8 mouse cellular contexts compared by ENCODE assay signal in the genomic region with DNA sequence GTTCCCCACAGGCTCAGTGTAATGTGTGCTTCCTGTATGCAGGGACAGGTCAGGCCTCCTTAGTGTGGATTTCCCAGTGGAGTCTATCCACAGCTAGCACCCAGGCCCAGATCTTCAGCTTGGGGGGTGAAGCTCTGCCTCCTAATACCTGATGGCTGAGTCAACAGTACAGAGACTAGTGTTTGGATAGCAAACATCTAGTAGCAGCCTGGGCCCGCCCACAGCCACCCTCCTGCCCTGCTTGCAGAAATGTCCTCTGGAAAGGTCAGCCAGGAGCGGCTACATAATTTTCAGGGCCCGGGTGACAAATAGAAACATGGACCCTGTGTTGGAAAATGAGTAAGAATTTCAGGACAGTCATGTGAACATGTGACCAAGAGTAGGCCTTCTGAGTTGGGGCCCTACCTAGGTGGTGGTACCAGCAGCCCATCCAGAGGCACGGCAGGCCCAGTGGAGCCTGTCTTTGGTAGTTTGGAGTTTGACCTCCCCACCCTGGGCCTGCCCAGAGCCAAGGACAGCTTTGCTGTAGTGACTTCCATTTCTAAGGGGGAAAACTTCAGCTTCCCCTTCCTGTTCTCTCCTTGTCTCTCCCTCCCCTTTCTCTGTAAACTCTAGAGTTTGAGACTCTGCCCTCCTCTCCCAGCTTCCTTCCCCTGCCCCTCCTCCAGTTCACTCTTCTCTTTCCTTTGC. TPM values are rescaled to one million over a fixed set of nuclear protein-coding genes. Genes with fewer than 3 reads are reported as not detected.
DNase-seq lines count a peak whose midpoint lies in the region; ATAC-seq lines count a peak whose summit lies in the region.

No protein-coding gene starts in this region.

- 79% methylated on average over 4 of the region's 4 CpGs for WGBS in forebrain, embryonic 14.5 days
- 27% methylated on average over 4 of the region's 4 CpGs for WGBS in kidney, embryonic 14.5 days

- peak; percentile 95 for DNase-seq in heart, adult 11 months
- DNase-seq in heart, adult 9 months (ENCODE audit: low spot score in 2 of 2) = no peak
- DNase-seq in forebrain, embryonic 14.5 days (ENCODE audit: low spot score) = no peak
- DNase-seq in lung, postnatal 14 days = peak; percentile 61
- no peak for DNase-seq in frontal cortex, postnatal 10 days (ENCODE audit: low spot score in 2 of 2)
- no peak for DNase-seq in spleen, postnatal 36 days (ENCODE audit: low spot score in 2 of 2)
- no peak for DNase-seq in thymus, postnatal 14 days

- H3K9ac ChIP-seq in forebrain, embryonic 14.5 days (ENCODE audit: low read length) = no peak overlapping the region
- 0 out of 2 replicates have a peak overlapping the region, but pooled peaks have one; percentile 4 for H3K9ac ChIP-seq in kidney, embryonic 14.5 days (ENCODE audit: low read depth, low read length)

- H3K4me3 ChIP-seq in forebrain, embryonic 14.5 days (ENCODE audit: low read depth, low read length) = no peak overlapping the region
- no peak overlapping the region for H3K4me3 ChIP-seq in kidney, embryonic 14.5 days (ENCODE audit: low read length)

- no peak overlapping the region; the same call in 1 of the 2 replicates for H3K4me2 ChIP-seq in forebrain, embryonic 14.5 days (ENCODE audit: low read length)
- peak overlapping the region; percentile 10; the same call in 1 of the 2 replicates for H3K4me2 ChIP-seq in kidney, embryonic 14.5 days (replicated peaks; ENCODE audit: low read depth, low read length)

- no peaks in the 10 kb centered on the region for H3K9me3 ChIP-seq in forebrain, embryonic 14.5 days (replicated peaks; ENCODE audit: control insufficient read depth, low read length)
- H3K9me3 ChIP-seq in kidney, embryonic 14.5 days (ENCODE audit: control insufficient read depth, low read length) = no peaks in the 10 kb centered on the region

- no peak for ATAC-seq in forebrain, embryonic 14.5 days
- no peak for ATAC-seq in kidney, embryonic 14.5 days (ENCODE audit: low FRiP score, low TSS enrichment)

- H3K27me3 ChIP-seq in forebrain, embryonic 14.5 days (replicated peaks; ENCODE audit: control insufficient read depth, insufficient read depth, low read length) = no peaks in the 10 kb centered on the region
- no peaks in the 10 kb centered on the region for H3K27me3 ChIP-seq in kidney, embryonic 14.5 days (ENCODE audit: control insufficient read depth, insufficient read depth, low read length)

- peak overlapping the region; percentile 65; the same call in 1 of the 2 replicates for H3K27ac ChIP-seq in forebrain, embryonic 14.5 days (ENCODE audit: low read depth, low read length)
- H3K27ac ChIP-seq in kidney, embryonic 14.5 days (ENCODE audit: low read depth, low read length) = peak overlapping the region; percentile 69

- H3K36me3 ChIP-seq in forebrain, embryonic 14.5 days (ENCODE audit: control insufficient read depth, insufficient read depth, low read length) = no peaks in the 10 kb centered on the region
- no peaks in the 10 kb centered on the region; the same call in 1 of the 2 replicates for H3K36me3 ChIP-seq in kidney, embryonic 14.5 days (ENCODE audit: control insufficient read depth, insufficient read depth, low read length)

- H3K4me1 ChIP-seq in forebrain, embryonic 14.5 days (ENCODE audit: control insufficient read depth, insufficient read depth, low read length) = peaks cover 22% of the 10 kb centered on the region
- peaks cover 46% of the 10 kb centered on the region for H3K4me1 ChIP-seq in kidney, embryonic 14.5 days (ENCODE audit: control insufficient read depth, insufficient read depth, low read length)

RNA-seq across cellular contexts. Expression of a gene that starts 32.5 kb away (rescaled TPM):
- 17.6 and 18.3 TPM in 2 replicates for polyA plus RNA-seq in forebrain, embryonic 14.5 days (2014; fragmentation: Nextera tagmentation; extraction: Ambion mirVana)
- polyA plus RNA-seq in kidney, embryonic 14.5 days (2014; fragmentation: Nextera tagmentation; extraction: Ambion mirVana) = 23.6 and 25.7 TPM in 2 replicates

RNA-seq across cellular contexts. Expression of a gene that starts 58.0 kb away (rescaled TPM):
- polyA plus RNA-seq in forebrain, embryonic 14.5 days (2014; fragmentation: Nextera tagmentation; extraction: Ambion mirVana) = 315 and 338 TPM in 2 replicates
- 549 and 658 TPM in 2 replicates for polyA plus RNA-seq in kidney, embryonic 14.5 days (2014; fragmentation: Nextera tagmentation; extraction: Ambion mirVana)

Comparison
In these comparisons a context has a peak if more than half of its experiments do, and no peak if none do; other contexts are left out.
1. DNase-seq: peak in heart, adult 11 months (single experiment) and lung, postnatal 14 days (single experiment); none in heart, adult 9 months (0 of 2), forebrain, embryonic 14.5 days (single experiment), frontal cortex, postnatal 10 days (0 of 2), spleen, postnatal 36 days (0 of 2) and thymus, postnatal 14 days (single experiment).